Mouse (Mus musculus): ENCODE measurements around the gene Rapgefl1.
"Not testable (repeated sequence)": the region's sequence is repeated elsewhere in the genome, so short reads cannot be mapped to it uniquely, and the experiment has no call there.

Gene Rapgefl1

GRCm38 (mm10) chr11:98816706-98817239, 19.8 kb upstream of the Rapgefl1 start:
- DNase-seq, result no peak

- no peak for DNase-seq
These were observed 15.6 kb upstream of the Rapgefl1 start for GRCm38 (mm10) chr11:98820968-98821367.

- not testable (repeated sequence) for DNase-seq
These were observed 10.5 kb upstream of the Rapgefl1 start for GRCm38 (mm10) chr11:98826071-98826470.

DNA sequence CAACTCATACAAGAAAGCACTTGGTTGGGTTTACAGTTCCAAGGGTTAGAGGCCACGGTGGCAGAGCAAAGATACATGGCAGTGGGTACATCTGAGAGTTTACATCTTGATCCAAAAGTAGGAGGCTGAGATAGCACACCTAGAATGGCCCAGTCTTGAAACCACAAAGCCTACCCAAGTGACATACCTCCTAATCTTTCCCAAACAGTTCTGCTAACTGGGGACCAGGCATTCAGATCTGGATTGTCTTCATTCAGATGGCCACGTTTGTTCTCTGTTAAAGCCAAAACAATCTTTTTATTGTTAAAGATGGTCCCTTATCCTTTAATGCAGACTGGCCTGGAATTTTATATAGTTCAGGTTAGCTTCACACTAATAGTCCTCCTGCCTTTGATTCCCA, 8.7 kb upstream of the Rapgefl1 start:
- no peak for DNase-seq

- DNase-seq, result peak; percentile 32
These were observed 7.4 kb upstream of the Rapgefl1 start for GRCm38 (mm10) chr11:98829091-98829775.

DNA sequence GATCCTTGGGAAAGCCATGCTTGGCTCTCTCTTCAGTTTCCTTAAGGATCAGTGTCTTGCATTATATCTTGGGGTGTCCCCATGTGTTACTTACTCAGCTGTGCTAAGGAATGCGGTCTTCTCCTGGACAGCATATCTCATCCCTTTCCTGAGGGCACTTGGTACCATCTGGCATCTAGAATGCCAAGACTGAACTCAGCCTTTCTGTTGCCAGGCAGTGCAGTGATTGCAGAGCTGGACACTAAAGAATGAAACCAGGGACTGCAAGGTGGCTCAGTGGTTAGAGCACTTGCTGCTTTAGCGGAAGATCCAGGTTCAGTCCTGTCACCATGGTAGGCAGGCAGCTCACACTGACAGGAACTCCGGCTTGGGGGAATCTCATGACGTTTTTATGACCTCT, 6.7 kb upstream of the Rapgefl1 start:
- no peak for DNase-seq

DNA sequence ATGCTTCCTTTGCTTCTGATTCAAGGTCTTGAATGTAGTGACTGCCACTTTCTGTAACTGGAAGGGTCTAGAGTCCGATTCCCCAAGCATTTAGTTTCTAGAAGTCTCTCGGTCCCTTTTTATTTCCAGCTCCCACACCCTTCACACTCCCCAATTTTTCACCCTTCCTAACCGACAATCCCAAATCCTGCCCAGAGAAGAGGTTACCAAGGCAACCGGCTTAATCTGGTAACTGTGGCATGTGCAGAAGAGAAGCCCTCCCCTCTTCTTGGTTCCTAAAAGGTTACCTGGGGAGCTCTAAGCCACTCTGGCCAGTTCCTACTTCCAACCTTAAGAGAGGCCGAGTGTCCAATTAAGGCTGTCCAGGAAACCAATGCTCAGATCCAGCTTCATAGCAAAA, 1.3 kb upstream of the Rapgefl1 start:
- DNase-seq, result no peak

DNA sequence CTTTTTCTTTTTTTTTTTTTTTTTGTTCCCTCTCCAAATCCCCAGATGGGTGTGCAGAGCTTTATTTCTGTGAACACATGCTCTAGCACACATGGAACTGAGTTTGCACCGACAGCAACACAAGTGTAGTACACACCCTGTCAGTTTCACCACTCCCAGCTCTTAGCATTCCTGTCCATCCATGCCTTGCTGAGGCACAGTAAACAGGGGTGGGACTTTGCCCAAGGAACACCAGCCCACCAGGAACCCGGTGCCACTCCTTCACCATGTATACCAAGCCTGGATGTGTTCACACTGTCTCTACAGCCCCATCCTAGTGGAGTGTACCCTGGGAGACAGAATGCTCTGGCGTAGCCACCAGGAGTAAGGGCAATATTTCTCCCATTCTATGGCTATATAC, 860 bp upstream of the Rapgefl1 start:
- DNase-seq, result no peak

GRCm38 (mm10) chr11:98836128-98836527, 457 bp upstream of the Rapgefl1 start:
- DNase-seq, result no peak

DNA sequence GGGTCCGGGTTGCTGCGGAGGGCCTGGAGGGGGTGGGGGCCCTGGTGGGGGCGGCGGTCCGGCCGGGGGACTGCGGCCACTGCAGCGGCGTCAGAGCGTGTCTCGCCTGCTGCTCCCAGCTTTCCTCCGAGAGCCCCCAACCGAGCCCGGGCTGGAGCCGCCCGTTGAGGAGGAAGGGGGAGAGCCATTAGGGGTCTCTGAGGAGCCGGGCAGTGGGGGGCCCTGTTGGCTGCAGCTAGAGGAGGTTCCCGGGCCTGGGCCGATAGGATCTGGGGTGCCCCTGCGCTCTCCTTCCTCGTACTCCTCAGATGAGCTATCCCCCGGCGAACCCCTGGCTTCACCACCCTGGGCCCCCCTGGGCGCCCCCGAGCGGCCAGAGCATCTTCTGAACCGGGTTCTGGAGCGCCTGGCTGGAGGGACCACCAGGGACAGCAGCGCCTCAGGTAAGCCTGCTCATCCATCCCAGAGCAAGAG, 683 bp downstream of the Rapgefl1 start:
- peak; percentile 30 for DNase-seq

- DNase-seq, result no peak
These were observed 1.3 kb downstream of the Rapgefl1 start for GRCm38 (mm10) chr11:98837917-98838316.

DNA sequence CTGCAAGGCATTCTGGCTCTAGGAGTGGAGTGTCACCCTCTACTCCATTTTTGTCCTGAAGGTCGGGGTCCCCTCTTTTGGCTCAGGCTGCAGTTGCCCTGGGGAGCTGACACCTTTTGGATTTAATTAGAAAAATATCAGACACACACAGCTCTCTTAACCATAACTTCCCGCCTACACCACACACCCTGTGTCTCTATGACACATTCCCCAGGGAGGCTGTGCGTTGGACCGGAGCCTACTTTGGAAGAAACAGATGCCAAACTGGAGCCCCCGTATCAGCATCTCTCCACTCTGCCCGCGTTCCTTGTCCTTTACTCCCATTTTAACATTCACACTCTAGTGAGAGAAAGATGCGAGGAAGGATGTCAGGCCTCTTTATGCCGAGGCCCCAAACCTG, 1.9 kb downstream of the Rapgefl1 start:
- no peak for DNase-seq

DNA sequence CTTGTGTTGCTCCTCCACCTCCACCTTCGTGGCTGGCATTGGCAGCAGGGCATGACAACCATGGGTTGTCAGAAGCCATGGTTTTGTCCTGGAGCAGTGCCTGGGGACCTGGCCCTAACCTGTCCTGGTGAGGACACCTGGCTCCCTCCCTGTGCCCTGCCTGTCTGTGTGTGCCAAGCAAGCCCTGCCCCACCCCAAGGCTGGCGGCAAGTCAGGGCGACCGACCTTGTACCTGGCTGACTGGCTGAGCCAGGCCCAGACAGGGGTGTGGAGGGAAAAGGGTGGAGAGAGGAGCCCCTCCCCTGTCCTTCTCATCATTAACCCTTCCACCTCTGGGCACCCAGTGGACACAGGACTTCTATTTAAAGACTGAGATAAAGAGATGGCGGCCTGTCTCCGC, 2.8 kb downstream of the Rapgefl1 start:
- no peak for DNase-seq

- DNase-seq, result no peak
These were observed 3.3 kb downstream of the Rapgefl1 start for GRCm38 (mm10) chr11:98839897-98840296.

DNA sequence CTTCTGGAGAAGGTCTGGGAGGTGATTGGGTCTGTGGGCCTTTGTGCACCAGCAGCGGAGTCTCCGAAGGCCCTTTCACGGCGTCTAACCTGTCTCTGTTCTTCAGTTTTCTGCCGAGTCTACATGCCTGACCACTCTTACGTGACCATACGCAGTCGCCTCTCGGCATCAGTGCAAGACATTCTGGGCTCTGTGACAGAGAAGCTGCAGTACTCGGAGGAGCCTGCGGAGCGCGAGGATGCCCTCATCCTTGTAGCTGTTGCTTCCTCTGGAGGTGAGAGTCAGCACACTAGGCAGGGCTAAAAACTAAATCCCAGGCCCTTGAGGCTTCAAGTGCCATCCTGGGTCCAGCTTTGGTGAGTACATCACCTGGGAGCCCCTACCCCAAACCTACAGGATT, 9.4 kb downstream of the Rapgefl1 start:
- DNase-seq, result peak; percentile 32

DNA sequence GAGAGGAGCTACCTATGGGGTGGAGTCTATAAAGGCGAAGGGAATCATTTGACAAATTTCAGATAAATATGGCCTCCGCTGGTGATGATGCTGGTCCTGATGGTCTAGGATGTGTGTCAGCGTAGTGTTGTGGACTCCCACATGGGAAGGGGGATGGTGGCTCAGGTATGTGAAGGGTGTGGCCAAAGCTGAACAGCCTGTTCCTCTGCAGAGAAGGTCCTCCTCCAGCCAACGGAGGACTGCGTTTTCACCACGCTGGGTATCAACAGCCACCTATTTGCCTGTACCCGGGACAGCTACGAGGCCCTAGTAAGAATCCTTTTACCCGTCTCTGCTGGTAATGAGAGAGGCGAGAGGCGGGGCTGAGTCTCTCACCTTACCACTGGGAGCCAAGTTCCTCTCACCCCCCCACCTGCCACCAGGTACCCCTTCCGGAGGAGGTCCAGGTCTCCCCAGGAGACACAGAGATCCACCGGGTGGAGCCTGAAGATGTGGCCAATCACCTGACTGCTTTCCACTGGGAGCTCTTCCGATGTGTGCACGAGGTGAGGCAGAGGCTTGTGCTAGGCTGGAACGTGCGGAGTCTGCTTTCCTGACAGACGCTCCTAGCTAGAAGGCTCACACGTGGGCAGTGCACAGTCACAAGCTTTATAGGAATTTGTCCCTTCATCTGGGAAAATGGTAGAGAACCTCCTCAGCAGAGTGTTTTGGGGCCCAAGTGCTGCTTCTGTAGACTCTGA, 10.4 kb downstream of the Rapgefl1 start:
- DNase-seq, result no peak

- peak; percentile 59 for DNase-seq
These were observed 12.8 kb downstream of the Rapgefl1 start for GRCm38 (mm10) chr11:98849196-98849894.

- DNase-seq, result peak; percentile 66
These were observed 13.8 kb downstream of the Rapgefl1 start for GRCm38 (mm10) chr11:98850100-98851093.

- no peak for DNase-seq
These were observed 17.5 kb downstream of the Rapgefl1 start for GRCm38 (mm10) chr11:98854116-98854515.

DNA sequence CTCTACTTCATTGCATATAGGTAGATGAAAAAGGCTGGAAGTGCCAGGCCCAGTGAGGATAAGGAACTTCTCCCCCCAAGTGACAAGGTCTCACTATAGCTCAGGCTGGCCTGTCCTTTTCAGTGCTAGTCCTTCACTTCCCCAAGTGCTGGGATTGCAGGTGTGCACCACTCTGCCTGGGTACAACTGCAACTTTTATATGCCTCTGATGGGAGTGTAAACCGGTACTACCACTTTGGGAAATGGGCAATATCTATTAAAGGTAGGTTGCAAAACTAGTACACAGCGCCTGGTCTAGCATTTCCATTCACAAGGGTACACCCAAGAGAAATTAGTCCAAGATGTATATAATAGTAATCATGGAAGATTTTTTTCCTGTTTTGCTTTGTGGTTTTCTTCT, 18.1 kb downstream of the Rapgefl1 start:
- no peak for DNase-seq

DNA sequence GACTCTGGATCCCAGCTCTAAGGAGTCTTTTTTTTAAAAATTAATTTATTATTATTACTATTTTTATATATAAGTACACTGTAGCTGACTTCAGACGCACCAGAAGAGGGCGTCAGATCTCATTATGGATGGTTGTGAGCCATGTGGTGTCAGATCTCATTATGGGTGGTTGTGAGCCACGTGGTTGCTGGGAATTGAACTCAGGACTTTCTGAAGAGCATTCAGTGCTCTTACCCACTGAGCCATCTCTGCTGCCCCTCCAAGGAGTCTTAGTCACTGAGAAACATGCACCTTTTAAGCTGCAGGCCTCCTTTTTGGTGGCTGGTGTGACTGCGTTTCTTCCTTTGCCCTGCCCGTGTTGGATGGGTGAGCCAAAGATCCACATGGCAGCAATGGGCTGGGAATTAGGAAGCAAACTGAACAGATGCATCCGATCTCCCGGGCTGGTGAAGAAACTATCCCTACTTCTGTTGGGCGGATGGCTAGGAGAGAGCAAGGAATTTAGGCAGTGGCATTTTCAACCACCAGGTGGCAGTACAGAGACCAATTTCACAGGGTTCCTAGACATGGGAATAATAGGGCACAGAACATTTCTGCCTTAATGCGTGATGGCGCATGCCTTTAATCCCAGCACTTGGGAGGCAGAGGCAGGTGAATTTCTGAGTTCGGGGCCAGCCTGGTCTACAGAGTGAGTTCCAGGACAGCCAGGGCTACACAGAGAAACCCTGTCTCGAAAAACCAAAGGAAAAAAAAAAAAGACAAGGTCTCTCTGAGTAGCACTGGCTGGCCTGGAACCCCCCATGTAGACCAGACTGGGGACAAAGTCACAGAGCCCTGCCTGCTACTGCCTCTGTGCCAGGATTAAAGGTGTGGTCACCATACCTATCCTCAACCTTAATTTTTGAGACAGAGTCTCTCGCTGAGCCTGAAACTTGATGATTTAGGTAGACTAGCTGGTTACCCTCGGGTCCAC, 22.5 kb downstream of the Rapgefl1 start:
- peak; percentile 90 for DNase-seq
